Mouse (Mus musculus): ENCODE data around the gene Ptprn2.

DNA sequence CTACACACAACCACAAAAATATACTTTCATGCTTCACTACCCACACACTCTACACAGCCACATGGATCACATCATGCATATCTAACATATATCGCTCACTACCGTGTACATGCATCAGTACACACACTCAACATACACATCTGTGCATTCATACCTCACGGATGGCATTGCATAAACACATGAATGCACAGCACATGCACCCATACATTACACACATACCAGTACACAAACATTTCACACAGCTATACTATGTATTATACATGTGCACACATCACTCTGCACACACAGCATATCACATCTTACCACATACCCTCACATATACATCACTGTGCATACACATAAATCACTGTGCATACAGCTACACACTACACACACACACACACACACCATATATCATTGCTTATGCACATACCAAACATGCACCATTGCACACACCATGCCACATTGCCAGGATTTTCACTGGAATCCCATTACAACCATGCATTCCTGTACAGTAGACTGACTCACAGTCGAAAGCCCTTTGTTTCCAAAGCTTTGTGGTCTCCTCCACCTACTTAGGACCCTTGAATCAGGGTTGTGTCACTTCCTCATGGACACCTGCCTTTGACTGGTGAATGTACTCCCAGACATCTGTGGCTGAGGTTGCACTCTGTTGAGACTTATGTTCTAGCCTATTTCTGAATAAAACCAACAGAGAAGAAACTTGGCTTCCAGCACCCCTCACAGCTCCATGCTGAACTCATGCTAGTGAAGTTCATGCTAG, 607.0 kb downstream of the Ptprn2 start:
- TF ChIP-seq MAX (IDR thresholded peaks at IDR 0.05; ENCODE audit: low read depth) (no peak), POLR2A (IDR thresholded peaks at IDR 0.05; ENCODE audit: insufficient read length, low read depth) (no peak), E2F4 (IDR thresholded peaks at IDR 0.05; ENCODE audit: insufficient read depth) (no peak), SRF (IDR thresholded peaks at IDR 0.05; ENCODE audit: control insufficient read depth, insufficient read length, low read depth) (no peak), TCF12 (IDR thresholded peaks at IDR 0.05; ENCODE audit: insufficient read depth, poor library complexity, severe bottlenecking) (no peak), POLR2AphosphoS2 (IDR thresholded peaks at IDR 0.05; ENCODE audit: insufficient read length, low read depth) (no peak), TCF3 (IDR thresholded peaks at IDR 0.05; ENCODE audit: insufficient read length, low read depth) (no peak), CEBPB (IDR thresholded peaks at IDR 0.05; ENCODE audit: insufficient read depth, poor library complexity, severe bottlenecking) (no peak), MYOG (IDR thresholded peaks at IDR 0.05; ENCODE audit: control insufficient read depth in 1 of 3, insufficient read depth in 1 of 3, insufficient read length in 2 of 3, low read depth in 2 of 3) (no peak), REST (IDR thresholded peaks at IDR 0.05; ENCODE audit: insufficient read depth, insufficient read length) (no peak)
